Mouse (Mus musculus): ENCODE results near the gene Ndrg2.

DNA sequence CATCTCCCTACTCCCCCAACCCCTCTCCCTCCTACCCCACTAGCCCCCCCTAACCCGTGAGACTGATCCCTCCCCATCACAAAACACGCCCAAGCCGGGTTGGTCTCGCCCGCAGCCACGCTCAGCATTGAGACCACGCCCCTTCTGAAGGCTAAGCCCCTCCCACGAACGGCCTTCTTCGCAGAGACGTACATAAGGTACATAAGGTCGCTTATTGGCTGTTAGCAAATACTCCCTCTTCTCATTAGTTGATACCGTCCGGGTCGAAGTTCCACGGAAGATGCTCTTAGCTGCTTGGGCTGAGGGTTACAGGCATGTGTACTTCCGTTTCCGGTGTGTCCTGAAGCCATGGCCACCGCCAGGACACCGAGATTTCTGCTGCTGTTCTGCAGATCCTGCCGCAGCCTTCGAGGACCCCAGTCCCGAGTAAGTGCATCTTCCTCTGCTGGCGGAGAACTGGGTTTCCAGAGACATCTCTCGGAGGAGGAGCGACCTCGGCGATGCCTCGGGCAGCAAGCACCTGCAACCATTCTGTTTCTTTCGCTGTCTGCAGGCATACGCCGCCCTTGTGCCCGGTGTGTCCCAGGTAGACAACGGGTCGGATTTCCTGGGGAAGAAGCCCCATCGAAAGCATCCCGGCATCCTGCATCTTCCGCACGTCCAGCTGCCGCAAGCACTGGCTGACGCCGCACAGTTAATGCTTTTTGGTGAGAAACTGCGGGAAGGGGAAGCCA, 29.2 kb downstream of the Ndrg2 start, which contains the start of gene Mettl17:
- TF ChIP-seq POLR2A (IDR thresholded peaks at IDR 0.05; ENCODE audit: borderline replicate concordance, extremely low read depth, insufficient read depth, insufficient read length, poor library complexity, severe bottlenecking) (peak; percentile 40; the same call in 1 of the 2 replicates), CTCF (IDR thresholded peaks at IDR 0.05; ENCODE audit: borderline replicate concordance, extremely low read depth, insufficient read depth, insufficient read length) (no peak)
